Mouse (Mus musculus) large intestine, adult 2 months (tissue): Measurements from ENCODE around the gene Herc2. TPM values are rescaled to one million over a fixed set of nuclear protein-coding genes. Genes with fewer than 3 reads are reported as not detected.

Experiments
- DNase-seq: peaks from one replicate; pipeline ENCODE4 v3.0.0-alpha.2; 2012; ENCODE audit warnings: low read depth, low spot score
- WGBS: fragments of 180-500 bp; shearing (Covaris S2); methylation state at CpG from one replicate; pipeline ENCODE4 v1.1.7; 2018; 5-methylcytosine and 5-hydroxymethylcytosine counted together
- polyA plus RNA-seq: library from polyadenylated mRNA; depleted of rRNA; stranded (reverse); fragments of >200 nt; gene quantifications from 2 replicates; pipeline ENCODE4 v1.2.3, GENCODE M21; 2012

Gene Herc2
- polyA plus RNA-seq, 1 experiment, result 12.4 TPM

GRCm38 (mm10) chr7:56064876-56065275 is 14.9 kb downstream of the Herc2 start:
- 84% methylated on average over 1 of the region's 1 CpGs for WGBS
- DNase-seq, result no peak

- 65% methylated on average over 2 of the region's 2 CpGs for WGBS
- DNase-seq, result no peak
Observed at GRCm38 (mm10) chr7:56066136-56066535, 16.1 kb downstream of the Herc2 start.

GRCm38 (mm10) chr7:56066634-56067033 is 16.6 kb downstream of the Herc2 start:
- 98% methylated on average over 1 of the region's 1 CpGs for WGBS
- DNase-seq, result no peak

- DNase-seq, result no peak
- WGBS, result 93% methylated on average over 4 of the region's 4 CpGs
Observed at GRCm38 (mm10) chr7:56071724-56072123, 21.7 kb downstream of the Herc2 start.

GRCm38 (mm10) chr7:56083034-56083433 is 33.0 kb downstream of the Herc2 start:
- WGBS, result 41% methylated on average over 2 of the region's 2 CpGs
- no peak for DNase-seq

GRCm38 (mm10) chr7:56089097-56089496 is 39.1 kb downstream of the Herc2 start:
- no peak for DNase-seq
- 48% methylated on average over 3 of the region's 3 CpGs for WGBS

GRCm38 (mm10) chr7:56091445-56091844 is 41.4 kb downstream of the Herc2 start:
- DNase-seq, result no peak
- 92% methylated on average over 5 of the region's 5 CpGs for WGBS

- WGBS, result 77% methylated on average over 5 of the region's 5 CpGs
- no peak for DNase-seq
Observed at GRCm38 (mm10) chr7:56102293-56102847, 52.4 kb downstream of the Herc2 start.

GRCm38 (mm10) chr7:56112999-56113398 is 63.0 kb downstream of the Herc2 start:
- 94% methylated on average over 6 of the region's 6 CpGs for WGBS
- no peak for DNase-seq

- DNase-seq, result no peak
- WGBS, result 17% methylated on average over 1 of the region's 1 CpGs
Observed at GRCm38 (mm10) chr7:56114148-56114547, 64.2 kb downstream of the Herc2 start.

GRCm38 (mm10) chr7:56120968-56121367 is 71.0 kb downstream of the Herc2 start:
- DNase-seq, result no peak
- 82% methylated on average over 7 of the region's 7 CpGs for WGBS

GRCm38 (mm10) chr7:56121425-56121824 is 71.4 kb downstream of the Herc2 start:
- no peak for DNase-seq
- 83% methylated on average over 5 of the region's 5 CpGs for WGBS

GRCm38 (mm10) chr7:56128080-56128479 is 78.1 kb downstream of the Herc2 start:
- peak; percentile 50 for DNase-seq
- 50% methylated on average over 3 of the region's 3 CpGs for WGBS

GRCm38 (mm10) chr7:56129577-56129976 is 79.6 kb downstream of the Herc2 start:
- no peak for DNase-seq
- 29% methylated on average over 3 of the region's 3 CpGs for WGBS

GRCm38 (mm10) chr7:56131548-56131947 is 81.6 kb downstream of the Herc2 start:
- DNase-seq, result no peak

GRCm38 (mm10) chr7:56138706-56139105 is 88.7 kb downstream of the Herc2 start:
- no peak for DNase-seq
- WGBS, result 92% methylated on average over 7 of the region's 7 CpGs

More at GRCm38 (mm10) chr7:56131548-56131947, 81.6 kb downstream of the Herc2 start:
- 82% methylated on average over 6 of the region's 6 CpGs for WGBS

- WGBS, result 93% methylated on average over 3 of the region's 3 CpGs
- no peak for DNase-seq
Observed at GRCm38 (mm10) chr7:56146424-56146823, 96.4 kb downstream of the Herc2 start.

- DNase-seq, result no peak
- 89% methylated on average over 7 of the region's 7 CpGs for WGBS
Observed at GRCm38 (mm10) chr7:56148925-56149324, 98.9 kb downstream of the Herc2 start.

- WGBS, result 92% methylated on average over 16 of the region's 16 CpGs
- no peak for DNase-seq
Observed at GRCm38 (mm10) chr7:56151885-56152676, 102.1 kb downstream of the Herc2 start.

GRCm38 (mm10) chr7:56153161-56153560 is 103.2 kb downstream of the Herc2 start:
- no peak for DNase-seq
- WGBS, result 90% methylated on average over 9 of the region's 9 CpGs

- WGBS, result 93% methylated on average over 12 of the region's 12 CpGs
- DNase-seq, result no peak
Observed at GRCm38 (mm10) chr7:56153625-56154024, 103.6 kb downstream of the Herc2 start.
